Mouse (Mus musculus) heart, postnatal 4 days (tissue): Measurements from ENCODE around the gene Set. TPM values are rescaled to one million over a fixed set of nuclear protein-coding genes. Genes with fewer than 3 reads are reported as not detected.

Source experiments
- DNase-seq: peaks from one replicate; pipeline ENCODE4 v3.0.0; 2021
- total RNA-seq, 2 experiments: library from RNA; stranded (reverse); gene quantifications; 2 replicates each; pipeline ENCODE4 v1.2.3; 2021

Gene Set
- total RNA-seq, 2 experiments from 2014 or later, result 174 to 185 TPM

- DNase-seq, result peak; percentile 61
Measured at GRCm38 (mm10) chr2:30061215-30062166, 4.3 kb downstream of the Set start.

GRCm38 (mm10) chr2:30062249-30063093 is 5.3 kb downstream of the Set start:
- peak; percentile 60 for DNase-seq

GRCm38 (mm10) chr2:30063235-30063634 is 6.1 kb downstream of the Set start:
- no peak for DNase-seq

GRCm38 (mm10) chr2:30063791-30064190 is 6.6 kb downstream of the Set start:
- no peak for DNase-seq

GRCm38 (mm10) chr2:30064298-30064697 is 7.1 kb downstream of the Set start:
- DNase-seq, result no peak

- DNase-seq, result peak; percentile 97
Measured at GRCm38 (mm10) chr2:30066046-30066901, 9.1 kb downstream of the Set start.

- DNase-seq, result peak; percentile 63
Measured at GRCm38 (mm10) chr2:30067031-30067888, 10.1 kb downstream of the Set start.

- DNase-seq, result no peak
Measured at GRCm38 (mm10) chr2:30067962-30068361, 10.8 kb downstream of the Set start.

GRCm38 (mm10) chr2:30072875-30073274 is 15.7 kb downstream of the Set start:
- DNase-seq, result no peak

GRCm38 (mm10) chr2:30073285-30073684 is 16.1 kb downstream of the Set start:
- DNase-seq, result no peak

GRCm38 (mm10) chr2:30075625-30076024 is 18.4 kb downstream of the Set start:
- DNase-seq, result no peak

GRCm38 (mm10) chr2:30076439-30076838 is 19.3 kb downstream of the Set start:
- DNase-seq, result no peak

GRCm38 (mm10) chr2:30076959-30077358 is 19.8 kb downstream of the Set start:
- no peak for DNase-seq

- DNase-seq, result peak; percentile 93
Measured at GRCm38 (mm10) chr2:30077502-30078348, 20.5 kb downstream of the Set start, which contains the start of gene Pkn3. Gene Pkn3, plus strand, starts transcription at chr2:30077684.

- peak; percentile 57 for DNase-seq
Measured at GRCm38 (mm10) chr2:30078349-30078712, 21.2 kb downstream of the Set start.

GRCm38 (mm10) chr2:30078760-30079159 is 21.6 kb downstream of the Set start:
- no peak for DNase-seq

- DNase-seq, result no peak
Measured at GRCm38 (mm10) chr2:30080181-30080800, 23.1 kb downstream of the Set start.

GRCm38 (mm10) chr2:30084113-30084512 is 26.9 kb downstream of the Set start:
- no peak for DNase-seq

GRCm38 (mm10) chr2:30084632-30085031 is 27.5 kb downstream of the Set start:
- no peak for DNase-seq

- no peak for DNase-seq
Measured at GRCm38 (mm10) chr2:30087310-30087709, 30.1 kb downstream of the Set start.
